Mouse (Mus musculus): Measurements from ENCODE around the gene Ap2s1. TPM values are rescaled to one million over a fixed set of nuclear protein-coding genes. Genes with fewer than 3 reads are reported as not detected.
A peak's percentile ranks its signal among the peaks of the same experiment; 100 is the strongest.

Ap2s1 gene
- polyA plus RNA-seq, 1 experiment from 2014 or later, result 282 TPM

DNA sequence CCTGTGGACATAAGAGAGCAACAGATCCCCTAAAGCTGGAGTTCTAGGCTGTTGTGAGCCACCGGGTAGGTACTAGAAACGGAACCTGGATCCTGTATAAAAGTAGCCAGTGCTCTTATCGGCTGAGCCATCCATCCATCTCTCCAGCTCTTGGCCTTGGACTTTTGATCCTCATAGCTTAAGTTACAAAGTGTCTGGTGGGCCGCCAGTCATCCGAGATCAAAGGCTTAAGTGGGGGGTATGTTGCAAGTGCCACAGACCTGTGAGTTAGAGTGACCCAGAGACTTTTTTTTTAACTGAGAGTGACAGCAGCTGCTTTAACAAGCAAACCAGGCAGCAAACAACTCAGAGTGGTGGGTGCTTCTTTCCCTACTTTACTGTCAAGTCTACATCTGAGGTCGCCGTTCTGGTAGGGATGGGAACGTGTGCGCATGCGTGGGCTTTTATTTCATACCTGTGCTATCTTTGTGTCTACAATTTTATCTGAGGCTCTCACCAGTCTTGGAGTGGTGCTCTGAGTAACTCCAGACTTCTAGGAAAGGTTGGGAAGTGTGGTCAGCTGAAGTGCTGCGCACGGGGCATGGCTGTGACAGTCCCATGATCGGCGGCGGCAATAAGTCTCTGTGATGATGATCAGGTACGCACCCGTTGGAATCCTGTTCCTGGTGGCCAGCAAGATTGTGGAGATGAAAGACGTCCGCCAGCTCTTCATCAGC, 55.0 kb downstream of the Ap2s1 start:
- H3K27ac ChIP-seq (ENCODE audit: low read length), result peak overlapping the region; percentile 23; the same call in 1 of the 2 replicates
- H3K27me3 ChIP-seq (ENCODE audit: control insufficient read depth, insufficient read depth, low read length), result no peaks in the 10 kb centered on the region
- H3K4me3 ChIP-seq (ENCODE audit: low read depth, low read length), result no peak overlapping the region
- no peak overlapping the region for H3K4me2 ChIP-seq (replicated peaks; ENCODE audit: low read depth, low read length)
- H3K36me3 ChIP-seq (ENCODE audit: control insufficient read depth, insufficient read depth, low read length), result peaks cover 25% of the 10 kb centered on the region
- H3K4me1 ChIP-seq (ENCODE audit: control insufficient read depth, insufficient read depth, low read length), result peaks cover 7% of the 10 kb centered on the region; the same call in 1 of the 2 replicates
- 77% methylated on average over 19 of the region's 19 CpGs for WGBS
- no peak overlapping the region for H3K9ac ChIP-seq (replicated peaks; ENCODE audit: low read depth, low read length)
- no peak for ATAC-seq (ENCODE audit: insufficient number of reproducible peaks, insufficient read depth, low FRiP score, low read depth)
- H3K9me3 ChIP-seq (ENCODE audit: control insufficient read depth, low read depth, low read length), result no peaks in the 10 kb centered on the region

DNA sequence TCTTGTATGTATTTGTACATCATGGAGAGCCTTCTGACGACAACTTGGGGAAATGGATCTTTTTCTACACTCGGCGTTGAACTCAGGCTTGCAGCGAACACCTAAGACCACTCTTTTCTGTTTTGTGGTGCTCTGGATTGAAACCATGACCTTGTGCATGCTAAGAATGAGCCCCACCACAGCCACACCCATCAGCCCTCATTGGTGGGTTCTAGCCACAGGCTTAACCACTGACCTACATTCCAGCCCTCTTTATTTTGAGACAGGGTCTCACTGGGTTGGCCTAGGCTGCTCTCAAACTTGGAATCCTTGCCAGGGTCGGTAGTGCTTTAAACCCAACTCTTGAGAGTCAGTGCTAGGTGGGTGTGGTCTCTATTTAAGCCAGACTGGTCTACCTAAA, 56.7 kb downstream of the Ap2s1 start:
- no peaks in the 10 kb centered on the region for H3K9me3 ChIP-seq (ENCODE audit: control insufficient read depth, low read depth, low read length)
- no peak for ATAC-seq (ENCODE audit: insufficient number of reproducible peaks, insufficient read depth, low FRiP score, low read depth)
- H3K4me2 ChIP-seq (replicated peaks; ENCODE audit: low read depth, low read length), result no peak overlapping the region
- no peaks in the 10 kb centered on the region for H3K27me3 ChIP-seq (ENCODE audit: control insufficient read depth, insufficient read depth, low read length)
- no peak overlapping the region for H3K9ac ChIP-seq (replicated peaks; ENCODE audit: low read depth, low read length)
- peaks cover 28% of the 10 kb centered on the region for H3K36me3 ChIP-seq (ENCODE audit: control insufficient read depth, insufficient read depth, low read length)
- WGBS, result 93% methylated on average over 5 of the region's 5 CpGs
- peaks cover 7% of the 10 kb centered on the region; the same call in 1 of the 2 replicates for H3K4me1 ChIP-seq (ENCODE audit: control insufficient read depth, insufficient read depth, low read length)
- H3K4me3 ChIP-seq (ENCODE audit: low read depth, low read length), result no peak overlapping the region
- H3K27ac ChIP-seq (ENCODE audit: low read length), result no peak overlapping the region

Other genes with a start within 250 kb of the Ap2s1 start
- gene Arhgap35, start 123.4 kb upstream of the Ap2s1 start, polyA plus RNA-seq (2014; fragmentation: Nextera tagmentation; extraction: Ambion mirVana), result 19.9 and 21.2 TPM in 2 replicates
- not detected in 2 replicates for gene Ceacam15, start 62.7 kb upstream of the Ap2s1 start, polyA plus RNA-seq (2014; fragmentation: Nextera tagmentation; extraction: Ambion mirVana)
- gene Ceacam9, start 16.5 kb upstream of the Ap2s1 start, polyA plus RNA-seq (2014; fragmentation: Nextera tagmentation; extraction: Ambion mirVana), result not detected in 2 replicates
- 36.7 and 39.0 TPM in 2 replicates for gene Slc1a5, start 42.9 kb downstream of the Ap2s1 start, polyA plus RNA-seq (2014; fragmentation: Nextera tagmentation; extraction: Ambion mirVana)
- 105 and 120 TPM in 2 replicates for gene Strn4, start 77.5 kb downstream of the Ap2s1 start, polyA plus RNA-seq (2014; fragmentation: Nextera tagmentation; extraction: Ambion mirVana)
- gene Fkrp, start 78.3 kb downstream of the Ap2s1 start, polyA plus RNA-seq (2014; fragmentation: Nextera tagmentation; extraction: Ambion mirVana), result 23.8 and 25.8 TPM in 2 replicates
- gene Prkd2, start 104.5 kb downstream of the Ap2s1 start, polyA plus RNA-seq (2014; fragmentation: Nextera tagmentation; extraction: Ambion mirVana), result 14.2 and 14.6 TPM in 2 replicates
- 5.5 and 6.1 TPM in 2 replicates for gene Dact3, start 136.9 kb downstream of the Ap2s1 start, polyA plus RNA-seq (2014; fragmentation: Nextera tagmentation; extraction: Ambion mirVana)
- gene Gng8, start 153.4 kb downstream of the Ap2s1 start, polyA plus RNA-seq (2014; fragmentation: Nextera tagmentation; extraction: Ambion mirVana), result 12.8 and 12.9 TPM in 2 replicates
- 1.5 and 2.0 TPM in 2 replicates for gene Ptgir, start 168.1 kb downstream of the Ap2s1 start, polyA plus RNA-seq (2014; fragmentation: Nextera tagmentation; extraction: Ambion mirVana)
- gene Calm3, start 185.7 kb downstream of the Ap2s1 start, polyA plus RNA-seq (2014; fragmentation: Nextera tagmentation; extraction: Ambion mirVana), result 148 and 161 TPM in 2 replicates
- gene Pnmal2, start 206.3 kb downstream of the Ap2s1 start, polyA plus RNA-seq (2014; fragmentation: Nextera tagmentation; extraction: Ambion mirVana), result 8.6 and 8.8 TPM in 2 replicates
- gene Pnmal1, start 221.3 kb downstream of the Ap2s1 start, polyA plus RNA-seq (2014; fragmentation: Nextera tagmentation; extraction: Ambion mirVana), result 4.2 TPM in 2 replicates
- gene Gm42372, start 244.7 kb downstream of the Ap2s1 start, polyA plus RNA-seq (2014; fragmentation: Nextera tagmentation; extraction: Ambion mirVana), result 0.55 and 0.59 TPM in 2 replicates